Mouse (Mus musculus) hematopoietic multipotent progenitor cell, adult 10-12 weeks (in vitro differentiated cells): ENCODE data around the gene Strap. TPM values are rescaled to one million over a fixed set of nuclear protein-coding genes. Genes with fewer than 3 reads are reported as not detected.

ENCODE experiments used
- polyA plus RNA-seq: library from polyadenylated mRNA; stranded (reverse); fragments of >175 nt; gene quantifications from 2 replicates; pipeline ENCODE4 v1.2.3, GENCODE M21; 2012; ENCODE audit warnings: low replicate concordance

The Strap gene
- 12.4 and 20.3 TPM in 2 replicates for polyA plus RNA-seq

DNA sequence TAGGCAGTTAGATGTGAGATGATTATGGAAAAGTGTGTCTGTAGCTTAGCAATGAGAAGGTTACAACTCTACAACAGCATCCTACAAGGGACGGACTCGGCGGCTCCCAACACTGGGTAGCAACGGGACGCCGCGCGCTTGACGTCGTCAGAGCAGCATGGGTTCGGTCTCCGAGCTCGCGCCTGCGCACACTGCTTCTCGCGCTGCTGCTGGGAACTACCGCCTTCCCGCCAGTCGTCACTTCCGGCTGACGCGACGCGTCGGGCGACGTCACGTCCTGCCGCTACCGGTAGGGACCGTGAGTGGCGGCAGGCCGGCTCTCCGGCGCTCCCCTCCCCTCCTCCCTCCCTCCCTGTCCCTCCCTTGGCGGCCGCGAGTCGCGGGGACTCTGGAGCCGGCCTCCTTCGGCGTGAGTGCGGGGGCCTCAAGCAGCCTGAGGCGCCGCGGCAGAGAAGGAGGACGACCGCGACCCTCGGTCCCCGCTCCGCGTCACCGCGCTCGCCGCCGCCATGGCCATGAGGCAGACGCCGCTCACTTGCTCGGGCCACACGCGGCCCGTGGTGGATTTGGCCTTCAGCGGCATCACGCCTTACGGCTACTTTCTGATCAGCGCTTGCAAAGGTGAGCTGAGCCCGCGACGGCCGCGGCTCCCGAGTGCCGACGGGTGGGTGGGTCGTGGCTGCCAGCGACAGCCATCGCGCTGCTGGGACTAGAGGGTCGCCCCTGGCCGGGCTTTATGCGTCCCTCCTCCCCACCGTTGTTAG, at the start of gene Strap:
Gene Strap, plus strand, starts transcription at position 233 of the 764 bp plus-strand sequence.

DNA sequence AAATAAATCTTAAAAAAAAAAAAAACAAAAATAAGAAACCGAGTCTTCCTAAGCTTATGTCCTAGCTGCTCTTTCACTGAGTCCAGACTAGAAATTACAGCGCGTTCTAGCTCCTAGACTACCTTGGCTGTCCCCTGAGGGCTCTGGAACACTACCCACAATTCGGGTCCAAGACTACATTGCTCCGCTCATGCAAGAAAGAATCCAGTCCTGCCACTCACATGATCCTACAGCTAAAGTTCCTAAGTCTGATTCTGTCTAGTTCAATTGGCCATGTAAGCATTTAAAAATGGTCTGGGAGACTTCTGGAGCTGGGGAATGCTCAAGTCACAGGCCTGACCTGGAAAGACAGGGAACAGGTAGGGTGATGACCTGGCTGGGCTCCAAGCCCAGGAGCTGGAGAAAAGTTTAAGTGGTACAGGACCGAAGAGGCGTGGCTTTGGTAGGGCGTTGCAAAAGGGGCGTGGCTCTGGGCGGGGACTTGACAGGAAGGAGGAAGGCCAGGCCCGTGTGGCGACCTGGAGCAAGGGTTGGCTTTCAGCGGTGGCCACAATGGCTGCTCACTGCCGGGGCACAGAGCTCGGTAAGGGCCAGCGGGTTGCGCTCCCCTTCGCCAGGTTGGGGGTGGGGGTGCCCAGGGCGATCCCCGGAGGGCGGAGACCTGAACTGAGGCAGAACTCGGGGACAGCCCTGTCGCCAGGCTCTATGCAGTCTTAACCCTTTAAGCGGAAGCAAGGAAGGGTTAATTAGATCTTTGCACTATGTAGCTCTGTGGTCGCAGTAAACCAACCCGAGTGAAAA, 19.4 kb downstream of the Strap start, which contains the start of gene Dera:
Gene Dera, plus strand, starts transcription at position 491 of the 801 bp plus-strand sequence.

Other genes with a start within 250 kb of the Strap start
- gene Eps8, start 80.2 kb upstream of the Strap start, polyA plus RNA-seq: 3.6 and 6.4 TPM in 2 replicates
- 6.2 and 20.6 TPM in 2 replicates for gene Dera, start 19.5 kb downstream of the Strap start, polyA plus RNA-seq